Mouse (Mus musculus) hindbrain, embryonic 15.5 days (tissue): ENCODE measurements around the gene Gm21731. TPM values are rescaled to one million over a fixed set of nuclear protein-coding genes. Genes with fewer than 3 reads are reported as not detected.
"Not testable (repeated sequence)": the region's sequence is repeated elsewhere in the genome, so short reads cannot be mapped to it uniquely, and the experiment has no call there.

Source experiments
- ATAC-seq: fragments of 200-750 bp; cut with Nextera tagmentation; 2 replicates; pipeline ENCODE4 v1.8.0; 2017; ENCODE audit warnings: low read depth, moderate number of reproducible peaks, moderate TSS enrichment; ENCODE audit not compliant: low FRiP score
- H3K27ac ChIP-seq: fragments of 300-500 bp; sonication (generic); replicated peaks from 2 replicates; pipeline ENCODE4 v1.5.1; 2015; ENCODE audit warnings: mild to moderate bottlenecking, inconsistent platforms
- H3K27me3 ChIP-seq: fragments of 300-500 bp; sonication (generic); 2 replicates; pipeline ENCODE4 v1.6.1; 2015; ENCODE audit warnings: control low read depth, inconsistent platforms
- H3K36me3 ChIP-seq: fragments of 300-500 bp; sonication (generic); 2 replicates; pipeline ENCODE4 v1.6.1; 2015; ENCODE audit warnings: control low read depth, inconsistent platforms
- H3K4me1 ChIP-seq: fragments of 300-500 bp; sonication (generic); replicated peaks from 2 replicates; pipeline ENCODE4 v1.6.1; 2015; ENCODE audit warnings: control low read depth, inconsistent platforms
- H3K4me2 ChIP-seq: fragments of 300-500 bp; sonication (generic); 2 replicates; pipeline ENCODE4 v1.6.1; 2015; ENCODE audit warnings: moderate library complexity, mild to moderate bottlenecking, inconsistent platforms
- H3K4me3 ChIP-seq: fragments of 300-500 bp; sonication (generic); 2 replicates; pipeline ENCODE4 v1.5.1; 2015; ENCODE audit warnings: mild to moderate bottlenecking, inconsistent platforms
- H3K9ac ChIP-seq: fragments of 300-500 bp; sonication (generic); 2 replicates; pipeline ENCODE4 v1.6.1; 2015; ENCODE audit warnings: inconsistent platforms
- H3K9me3 ChIP-seq: fragments of 300-500 bp; sonication (generic); 2 replicates; pipeline ENCODE4 v1.6.1; 2016; ENCODE audit warnings: control low read depth, inconsistent platforms
- WGBS: fragments of 180-500 bp; shearing (Covaris S2); methylation state at CpG from one replicate; pipeline ENCODE4 v1.1.7; 2015; 5-methylcytosine and 5-hydroxymethylcytosine counted together
- polyA plus RNA-seq: library from polyadenylated mRNA; unstranded; fragments of >200 nt; fragmentation: Nextera tagmentation; extraction: Ambion mirVana; gene quantifications from 2 replicates; pipeline ENCODE4 v1.2.1, GENCODE M21; 2015

Gene Gm21731
- polyA plus RNA-seq, 1 experiment from 2014 or later: not detected

- H3K4me1 ChIP-seq, H3K36me3 ChIP-seq, H3K9me3 ChIP-seq, ATAC-seq, H3K9ac ChIP-seq, H3K27ac ChIP-seq, H3K4me3 ChIP-seq, H3K4me2 ChIP-seq, H3K27me3 ChIP-seq: not testable (repeated sequence)
- 27% methylated on average over 2 of the region's 2 CpGs for WGBS
Observed at GRCm38 (mm10) chr13:120277837-120278236, 38.9 kb downstream of the Gm21731 start.

- no peaks in the 10 kb centered on the region for H3K4me1 ChIP-seq
- no peaks in the 10 kb centered on the region for H3K27me3 ChIP-seq
- H3K4me2 ChIP-seq: no peak overlapping the region
- no peak overlapping the region for H3K9ac ChIP-seq
- no peaks in the 10 kb centered on the region for H3K36me3 ChIP-seq
- 90% methylated on average over 9 of the region's 9 CpGs for WGBS
- ATAC-seq: no peak
- H3K27ac ChIP-seq: no peak overlapping the region
- H3K9me3 ChIP-seq: no peaks in the 10 kb centered on the region
- H3K4me3 ChIP-seq: no peak overlapping the region
Observed at GRCm38 (mm10) chr13:120278784-120279183, 39.9 kb downstream of the Gm21731 start.

Other genes with a start within 250 kb of the Gm21731 start
- not detected in 2 replicates for gene Gm36079, start 212.1 kb upstream of the Gm21731 start, polyA plus RNA-seq
- gene Gm21188, start 186.9 kb upstream of the Gm21731 start, polyA plus RNA-seq: 0.24 TPM in 1 of 2 replicates, not detected in the other
- gene Gm20767, start 98.9 kb upstream of the Gm21731 start, polyA plus RNA-seq: not detected in 2 replicates
- not detected in 2 replicates for gene Gm21818, start 66.7 kb upstream of the Gm21731 start, polyA plus RNA-seq
- gene Gm21762, start 23.2 kb upstream of the Gm21731 start, polyA plus RNA-seq: not detected in 2 replicates
- not detected in 2 replicates for gene AF067061, start 24.0 kb downstream of the Gm21731 start, polyA plus RNA-seq
- gene BC147527, start 61.3 kb downstream of the Gm21731 start, polyA plus RNA-seq: 0.37 TPM in 1 of 2 replicates, not detected in the other
- gene Tcstv3, start 77.8 kb downstream of the Gm21731 start, polyA plus RNA-seq: not detected in 2 replicates